In the genomic region with DNA sequence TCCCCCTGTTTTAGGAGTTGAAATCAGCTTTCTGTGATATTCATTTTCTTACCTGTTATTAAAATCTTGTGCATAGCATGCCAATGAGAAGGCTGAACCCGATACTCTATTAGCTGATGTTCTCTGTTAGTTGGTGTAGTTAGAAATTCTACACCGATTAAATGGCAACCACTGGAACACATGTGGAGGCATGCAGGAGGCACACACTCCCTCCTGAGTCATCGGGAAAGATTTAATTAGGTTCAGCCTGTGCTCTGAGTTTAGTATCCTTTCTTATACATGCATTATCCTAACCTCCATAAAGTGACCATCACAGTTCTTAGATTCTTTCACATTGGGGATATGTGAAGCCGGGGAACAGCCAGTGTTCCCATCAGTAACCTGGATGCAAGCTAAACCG, we compare ENCODE assay signal across 29 mouse cellular contexts. TPM values are rescaled to one million over a fixed set of nuclear protein-coding genes. Genes with fewer than 3 reads are reported as not detected.
"Had no signal": no experiment of that assay in that cellular context is flagged by ENCODE, and none has a peak within 500 bp of the region (broad histone marks: within the 10 kb centered on the region; RNA-seq: fewer than 3 reads in every experiment).

No protein-coding gene starts in this region.

- ATAC-seq: liver, postnatal 0 days; lung, postnatal 0 days had no signal

- H3K27me3 ChIP-seq: limb, embryonic 12.5 days; limb, embryonic 15.5 days; megakaryocyte, embryonic 14.5 days; neural tube, embryonic 13.5 days; stomach, embryonic 15.5 days had no signal

- H3K27ac ChIP-seq: layer of hippocampus, adult 2 months; left cerebral cortex, adult 2 months; limb, embryonic 12.5 days; limb, embryonic 15.5 days; liver, embryonic 14.5 days; midbrain, embryonic 10.5 days; neural tube, embryonic 13.5 days; stomach, embryonic 15.5 days had no signal

- H3K9me3 ChIP-seq: limb, embryonic 12.5 days; limb, embryonic 15.5 days; megakaryocyte, embryonic 14.5 days; midbrain, embryonic 10.5 days; neural tube, embryonic 13.5 days; stomach, embryonic 15.5 days had no signal

- H3K4me2 ChIP-seq: limb, embryonic 12.5 days; limb, embryonic 15.5 days; liver, embryonic 11.5 days; lung, embryonic 14.5 days; neural tube, embryonic 13.5 days; stomach, embryonic 15.5 days had no signal

- H3K9ac ChIP-seq: limb, embryonic 12.5 days; limb, embryonic 15.5 days; liver, embryonic 14.5 days; liver, postnatal 0 days; lung, embryonic 14.5 days; neural tube, embryonic 13.5 days; stomach, embryonic 15.5 days had no signal

- H3K4me3 ChIP-seq: layer of hippocampus, adult 2 months; left cerebral cortex, adult 2 months; limb, embryonic 12.5 days; limb, embryonic 15.5 days; megakaryocyte, embryonic 14.5 days; midbrain, embryonic 10.5 days; neural tube, embryonic 13.5 days; stomach, embryonic 15.5 days had no signal

- DNase-seq: kidney, adult 18-20 months; kidney, adult 9 months; kidney, postnatal 14 days; kidney, postnatal 4 days; layer of hippocampus, adult 9-11 months; layer of hippocampus, postnatal 36 days; left cerebral cortex, postnatal 4 days; liver, postnatal 0 days; lung, embryonic 14.5 days; lung, postnatal 36 days; midbrain, embryonic 14.5 days; retina, postnatal 1 day; right cerebral cortex, postnatal 25 days; spleen, adult 18-20 months; thymus, adult 2 months; thymus, postnatal 14 days; thymus, postnatal 4 days had no signal

- H3K4me1 ChIP-seq: limb, embryonic 15.5 days; stomach, embryonic 15.5 days had no signal

- H3K36me3 ChIP-seq: limb, embryonic 15.5 days; stomach, embryonic 15.5 days had no signal

RNA-seq across cellular contexts. Expression of a gene that starts 10.0 kb away (rescaled TPM):
- polyA plus RNA-seq: liver, embryonic 11.5 days; liver, embryonic 14.5 days; lung, embryonic 14.5 days; lung, postnatal 0 days had no signal

RNA-seq across cellular contexts. Expression of a gene that starts 59.0 kb away (rescaled TPM):
- total RNA-seq: neutrophil, adult 5-6 weeks had no signal
- polyA plus RNA-seq: liver, postnatal 0 days had no signal
